Mouse (Mus musculus): ENCODE results near the gene Hist1h4n. TPM values are rescaled to one million over a fixed set of nuclear protein-coding genes. Genes with fewer than 3 reads are reported as not detected.
"Not testable (repeated sequence)": the region's sequence is repeated elsewhere in the genome, so short reads cannot be mapped to it uniquely, and the experiment has no call there.

The Hist1h4n gene
- 3.2 and 5.1 TPM in 2 replicates for polyA plus RNA-seq (2012; rRNA removed)

GRCm38 (mm10) chr13:21831418-21832394, at the start of gene Hist1h4n:
Gene Hist1h4n, minus strand, starts transcription at chr13:21832196.
- not testable (repeated sequence) for DNase-seq (ENCODE audit: low spot score)

- no peak for DNase-seq (ENCODE audit: low spot score)
Measured at GRCm38 (mm10) chr13:21880735-21881134, 48.7 kb upstream of the Hist1h4n start.

GRCm38 (mm10) chr13:21865503-21865902, 33.5 kb upstream of the Hist1h4n start:
- not testable (repeated sequence) for DNase-seq (ENCODE audit: low spot score)

GRCm38 (mm10) chr13:21861608-21862007, 29.6 kb upstream of the Hist1h4n start:
- no peak for DNase-seq (ENCODE audit: low spot score)

GRCm38 (mm10) chr13:21855698-21856162, 23.7 kb upstream of the Hist1h4n start:
- no peak for DNase-seq (ENCODE audit: low spot score)

- peak; percentile 42 for DNase-seq (ENCODE audit: low spot score)
Measured at GRCm38 (mm10) chr13:21855146-21855545, 23.1 kb upstream of the Hist1h4n start.

GRCm38 (mm10) chr13:21852215-21852945, 20.4 kb upstream of the Hist1h4n start:
- no peak for DNase-seq (ENCODE audit: low spot score)

GRCm38 (mm10) chr13:21850696-21851095, 18.7 kb upstream of the Hist1h4n start:
- DNase-seq (ENCODE audit: low spot score), result not testable (repeated sequence)

GRCm38 (mm10) chr13:21847883-21848282, 15.9 kb upstream of the Hist1h4n start:
- no peak for DNase-seq (ENCODE audit: low spot score)

- not testable (repeated sequence) for DNase-seq (ENCODE audit: low spot score)
Measured at GRCm38 (mm10) chr13:21846356-21846755, 14.4 kb upstream of the Hist1h4n start.

- not testable (repeated sequence) for DNase-seq (ENCODE audit: low spot score)
Measured at GRCm38 (mm10) chr13:21840508-21840907, 8.5 kb upstream of the Hist1h4n start.

GRCm38 (mm10) chr13:21833461-21833860, 1.5 kb upstream of the Hist1h4n start, which contains the start of the genes Hist1h2ap and Hist1h2br:
Gene Hist1h2ap, minus strand, starts transcription at chr13:21833507.
Gene Hist1h2br, plus strand, starts transcription at chr13:21833743.
- DNase-seq (ENCODE audit: low spot score), result not testable (repeated sequence)

- DNase-seq (ENCODE audit: low spot score), result no peak
Measured at GRCm38 (mm10) chr13:21830344-21830743, 1.7 kb downstream of the Hist1h4n start.

GRCm38 (mm10) chr13:21828511-21828910, 3.5 kb downstream of the Hist1h4n start:
- DNase-seq (ENCODE audit: low spot score), result no peak

GRCm38 (mm10) chr13:21820082-21820890, 11.7 kb downstream of the Hist1h4n start:
- not testable (repeated sequence) for DNase-seq (ENCODE audit: low spot score)

GRCm38 (mm10) chr13:21812092-21812491, 19.9 kb downstream of the Hist1h4n start:
- not testable (repeated sequence) for DNase-seq (ENCODE audit: low spot score)

GRCm38 (mm10) chr13:21811539-21811938, 20.5 kb downstream of the Hist1h4n start, which contains the start of gene Hist1h4m:
Gene Hist1h4m, plus strand, starts transcription at chr13:21811746.
- not testable (repeated sequence) for DNase-seq (ENCODE audit: low spot score)

GRCm38 (mm10) chr13:21811074-21811473, 20.9 kb downstream of the Hist1h4n start:
- DNase-seq (ENCODE audit: low spot score), result not testable (repeated sequence)

- DNase-seq (ENCODE audit: low spot score), result not testable (repeated sequence)
Measured at GRCm38 (mm10) chr13:21810073-21810472, 21.9 kb downstream of the Hist1h4n start, which contains the start of the genes Hist1h2bq and Hist1h2ao. Gene Hist1h2bq, minus strand, starts transcription at chr13:21810197. Gene Hist1h2ao, plus strand, starts transcription at chr13:21810465.

- DNase-seq (ENCODE audit: low spot score), result not testable (repeated sequence)
Measured at GRCm38 (mm10) chr13:21803058-21803457, 28.9 kb downstream of the Hist1h4n start.

- DNase-seq (ENCODE audit: low spot score), result not testable (repeated sequence)
Measured at GRCm38 (mm10) chr13:21797163-21797562, 34.8 kb downstream of the Hist1h4n start.
